Mouse (Mus musculus) midbrain, embryonic 13.5 days (tissue): ENCODE results near the gene Timeless. TPM values are rescaled to one million over a fixed set of nuclear protein-coding genes. Genes with fewer than 3 reads are reported as not detected.
"Not testable (repeated sequence)": the region's sequence is repeated elsewhere in the genome, so short reads cannot be mapped to it uniquely, and the experiment has no call there.

Experiments used
- ATAC-seq: fragments of 200-750 bp; cut with Nextera tagmentation; 2 replicates; pipeline ENCODE4 v1.8.0; 2017; ENCODE audit warnings: mild to moderate bottlenecking, moderate TSS enrichment, moderate library complexity
- H3K27ac ChIP-seq: fragments of 300-500 bp; sonication (generic); 2 replicates; pipeline ENCODE4 v1.5.1; 2015; ENCODE audit warnings: inconsistent platforms, mild to moderate bottlenecking, moderate library complexity
- H3K27me3 ChIP-seq: fragments of 300-500 bp; sonication (generic); 2 replicates; pipeline ENCODE4 v1.6.1; 2015; ENCODE audit warnings: mild to moderate bottlenecking, inconsistent platforms
- H3K36me3 ChIP-seq: fragments of 300-500 bp; sonication (generic); 2 replicates; pipeline ENCODE4 v1.6.1; 2015; ENCODE audit warnings: mild to moderate bottlenecking, inconsistent platforms
- H3K4me1 ChIP-seq: fragments of 300-500 bp; sonication (generic); replicated peaks from 2 replicates; pipeline ENCODE4 v1.6.1; 2015; ENCODE audit warnings: inconsistent platforms
- H3K4me2 ChIP-seq: fragments of 300-500 bp; sonication (generic); replicated peaks from 2 replicates; pipeline ENCODE4 v1.6.1; 2015; ENCODE audit warnings: moderate library complexity, mild to moderate bottlenecking, inconsistent platforms
- H3K4me3 ChIP-seq: fragments of 300-500 bp; sonication (generic); replicated peaks from 2 replicates; pipeline ENCODE4 v1.5.1; 2015; ENCODE audit warnings: mild to moderate bottlenecking, inconsistent platforms
- H3K9ac ChIP-seq: fragments of 300-500 bp; sonication (generic); replicated peaks from 2 replicates; pipeline ENCODE4 v1.6.1; 2015; ENCODE audit warnings: mild to moderate bottlenecking, inconsistent platforms
- H3K9me3 ChIP-seq: fragments of 300-500 bp; sonication (generic); 2 replicates; pipeline ENCODE4 v1.6.1; 2016; ENCODE audit warnings: mild to moderate bottlenecking, inconsistent platforms
- WGBS: fragments of 180-500 bp; shearing (Covaris S2); methylation state at CpG from one replicate; pipeline ENCODE4 v1.1.7; 2015; 5-methylcytosine and 5-hydroxymethylcytosine counted together
- polyA plus RNA-seq: library from polyadenylated mRNA; unstranded; fragments of >200 nt; fragmentation: Nextera tagmentation; extraction: Ambion mirVana; gene quantifications from 2 replicates; pipeline ENCODE4 v1.2.1, GENCODE M21; 2015

The Timeless gene
- polyA plus RNA-seq, 1 experiment from 2014 or later, result 28.6 TPM

DNA sequence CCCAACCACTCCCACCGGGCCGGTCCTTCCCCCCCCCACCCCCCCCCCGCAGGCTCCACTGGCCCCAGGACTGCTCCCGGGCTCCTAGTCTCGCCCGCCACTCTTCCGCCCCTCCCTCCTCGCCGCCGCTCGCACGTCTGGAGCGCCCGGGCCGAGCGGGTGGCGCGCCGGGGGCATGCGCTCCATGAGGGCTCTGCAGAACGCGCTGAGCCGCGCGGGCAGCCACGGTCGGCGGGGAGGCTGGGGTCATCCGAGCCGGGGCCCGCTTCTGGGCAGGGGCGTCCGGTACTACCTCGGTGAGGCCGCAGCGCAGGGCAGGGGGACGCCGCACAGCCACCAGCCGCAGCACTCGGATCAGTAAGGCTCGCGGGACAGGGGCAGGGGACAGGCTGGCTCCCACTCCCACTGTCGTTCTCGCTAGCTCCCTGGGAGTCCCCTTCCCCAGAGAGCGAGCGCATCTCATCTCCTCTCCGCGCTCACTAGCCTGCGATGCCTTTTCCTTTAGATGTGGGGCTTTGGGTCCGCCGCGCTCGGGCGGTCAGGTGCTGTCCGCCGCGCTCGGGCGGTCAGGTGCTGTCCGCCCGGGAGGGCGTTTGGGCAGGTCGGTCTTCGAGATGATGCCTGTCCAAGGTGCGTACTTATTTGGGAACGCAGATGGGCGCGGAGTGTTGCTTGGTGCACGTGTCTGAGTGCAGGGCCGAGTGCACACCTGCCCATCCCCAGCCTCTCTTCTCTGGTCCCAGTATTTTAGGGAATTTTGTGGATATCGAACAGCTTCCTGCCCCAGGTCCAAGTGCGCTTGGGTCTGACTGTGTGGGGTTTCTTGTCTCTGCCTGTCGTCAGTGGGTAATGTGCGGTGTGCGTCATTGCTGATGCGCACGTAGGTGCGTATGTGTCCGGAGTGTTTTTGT, 37.1 kb upstream of the Timeless start:
- Histone ChIP-seq H3K27ac (0 out of 2 replicates have a peak overlapping the region, but pooled peaks have one; percentile 25), H3K9ac (peak overlapping the region; percentile 65), H3K4me2 (peak overlapping the region; percentile 75), H3K4me1 (peaks cover 9% of the 10 kb centered on the region), H3K36me3 (no peaks in the 10 kb centered on the region), H3K27me3 (peaks cover 31% of the 10 kb centered on the region), H3K9me3 (no peaks in the 10 kb centered on the region), H3K4me3 (peak overlapping the region; percentile 74)
- 2% methylated on average over 67 of the region's 79 CpGs for WGBS
- peak; percentile 93 for ATAC-seq

DNA sequence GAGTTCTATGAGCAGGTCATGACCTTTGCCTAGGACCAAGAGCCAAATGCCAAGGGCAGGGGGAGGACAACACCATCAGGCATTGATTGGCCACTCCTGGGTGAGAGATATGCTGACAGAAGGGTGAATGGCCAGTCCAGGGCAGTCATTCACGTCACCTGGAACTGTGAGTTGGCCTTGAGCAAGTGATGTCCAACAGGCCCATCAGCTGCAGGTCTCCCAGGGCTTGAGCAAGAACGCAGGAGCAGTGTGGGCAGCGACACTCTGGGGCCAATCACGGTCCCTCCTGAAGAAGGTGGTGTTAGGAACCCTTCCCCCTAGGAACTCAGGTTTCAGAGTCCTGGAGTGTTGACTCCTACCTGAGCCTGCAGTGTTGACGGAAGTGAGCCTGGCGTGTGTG, 30.0 kb upstream of the Timeless start:
- no peak for ATAC-seq
- H3K9ac ChIP-seq, result no peak overlapping the region
- H3K27me3 ChIP-seq, result peaks cover 3% of the 10 kb centered on the region
- no peaks in the 10 kb centered on the region; the same call in 1 of the 2 replicates for H3K36me3 ChIP-seq
- H3K27ac ChIP-seq, result no peak overlapping the region
- no peaks in the 10 kb centered on the region for H3K9me3 ChIP-seq
- no peak overlapping the region for H3K4me3 ChIP-seq
- H3K4me2 ChIP-seq, result no peak overlapping the region
- 67% methylated on average over 6 of the region's 6 CpGs for WGBS
- no peaks in the 10 kb centered on the region for H3K4me1 ChIP-seq

DNA sequence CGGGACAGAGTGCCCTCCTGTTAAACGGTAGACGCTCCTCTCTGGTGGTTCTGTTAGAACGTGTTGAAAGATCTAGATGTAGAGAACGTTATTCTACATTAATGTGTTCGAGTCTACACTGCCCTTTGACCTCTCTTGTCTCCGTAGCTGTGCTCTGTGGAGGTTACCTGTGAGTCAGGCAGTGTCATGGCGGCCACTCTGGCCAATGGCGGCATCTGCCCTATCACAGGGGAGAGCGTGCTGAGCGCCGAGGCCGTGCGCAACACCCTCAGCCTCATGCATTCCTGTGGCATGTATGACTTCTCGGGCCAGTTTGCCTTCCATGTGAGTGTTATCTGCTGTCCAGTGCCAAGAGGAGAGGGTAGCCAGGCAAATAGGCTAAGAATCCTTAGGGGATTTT, 26.9 kb upstream of the Timeless start:
- no peak overlapping the region for H3K27ac ChIP-seq
- no peaks in the 10 kb centered on the region for H3K27me3 ChIP-seq
- no peak overlapping the region for H3K4me2 ChIP-seq
- H3K9me3 ChIP-seq, result no peaks in the 10 kb centered on the region
- H3K4me3 ChIP-seq, result no peak overlapping the region
- 94% methylated on average over 15 of the region's 15 CpGs for WGBS
- no peaks in the 10 kb centered on the region; the same call in 1 of the 2 replicates for H3K36me3 ChIP-seq
- ATAC-seq, result no peak
- H3K9ac ChIP-seq, result no peak overlapping the region
- H3K4me1 ChIP-seq, result peaks cover under 1% of the 10 kb centered on the region; the same call in 1 of the 2 replicates

DNA sequence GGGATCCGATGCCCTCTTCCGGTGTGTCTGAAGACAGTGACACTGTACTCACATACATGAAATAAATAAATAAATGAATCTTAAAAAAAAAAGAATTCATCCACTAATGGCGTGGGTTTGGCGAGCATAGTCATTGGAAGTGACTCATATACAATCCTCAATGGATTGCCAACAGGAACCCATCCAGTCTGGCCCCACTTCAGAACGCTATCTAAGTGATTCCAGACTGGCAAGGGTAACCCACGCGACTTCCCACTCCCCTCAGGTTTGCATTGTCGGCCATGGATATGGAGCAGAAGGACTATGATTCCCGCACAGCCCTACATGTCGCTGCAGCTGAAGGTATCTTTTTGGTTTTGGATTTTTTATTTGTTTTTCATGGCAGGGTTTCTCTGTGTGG, 23.5 kb upstream of the Timeless start:
- Histone ChIP-seq H3K4me3 (no peak overlapping the region), H3K9me3 (no peaks in the 10 kb centered on the region), H3K36me3 (no peaks in the 10 kb centered on the region; the same call in 1 of the 2 replicates), H3K27ac (no peak overlapping the region), H3K4me1 (peaks cover 21% of the 10 kb centered on the region), H3K27me3 (no peaks in the 10 kb centered on the region), H3K9ac (no peak overlapping the region), H3K4me2 (no peak overlapping the region)
- no peak for ATAC-seq
- WGBS, result 92% methylated on average over 10 of the region's 10 CpGs

DNA sequence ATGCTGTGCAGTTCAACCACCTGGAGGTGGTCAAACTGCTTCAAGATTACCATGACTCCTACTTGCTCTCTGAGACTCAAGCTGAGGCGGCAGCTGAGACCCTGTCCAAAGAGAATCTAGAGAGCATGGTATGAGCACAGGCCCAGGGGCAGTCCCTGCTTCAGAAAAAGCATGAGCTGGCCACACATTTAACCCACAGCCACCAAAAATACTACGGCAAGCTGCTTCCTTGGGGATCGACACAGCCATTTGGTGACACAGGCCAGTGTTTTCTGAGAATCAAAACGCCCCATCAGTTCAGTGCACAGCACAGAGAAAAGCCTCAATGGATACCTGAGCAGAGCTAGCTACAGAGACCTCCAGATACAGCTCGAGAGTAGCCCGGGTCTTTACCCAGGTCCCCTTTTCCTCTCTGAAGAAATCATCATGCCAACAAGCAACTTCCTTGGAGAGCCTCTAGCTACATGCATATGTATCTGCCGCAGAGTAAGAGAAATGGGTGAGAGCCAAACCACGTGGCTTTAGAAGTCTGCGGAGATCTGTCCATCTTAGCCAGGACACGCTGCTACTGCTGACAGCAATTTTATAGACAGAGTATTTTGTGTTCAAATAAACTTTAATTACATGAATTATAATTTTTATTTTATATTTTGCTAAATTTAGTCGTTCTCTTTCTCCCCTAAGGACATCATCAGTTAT, 22.4 kb upstream of the Timeless start:
- 92% methylated on average over 11 of the region's 11 CpGs for WGBS
- Histone ChIP-seq H3K4me1 (peaks cover 21% of the 10 kb centered on the region), H3K36me3 (no peaks in the 10 kb centered on the region; the same call in 1 of the 2 replicates), H3K9ac (no peak overlapping the region), H3K27ac (no peak overlapping the region), H3K4me2 (no peak overlapping the region), H3K9me3 (no peaks in the 10 kb centered on the region), H3K4me3 (no peak overlapping the region), H3K27me3 (peaks cover 5% of the 10 kb centered on the region)
- no peak for ATAC-seq

DNA sequence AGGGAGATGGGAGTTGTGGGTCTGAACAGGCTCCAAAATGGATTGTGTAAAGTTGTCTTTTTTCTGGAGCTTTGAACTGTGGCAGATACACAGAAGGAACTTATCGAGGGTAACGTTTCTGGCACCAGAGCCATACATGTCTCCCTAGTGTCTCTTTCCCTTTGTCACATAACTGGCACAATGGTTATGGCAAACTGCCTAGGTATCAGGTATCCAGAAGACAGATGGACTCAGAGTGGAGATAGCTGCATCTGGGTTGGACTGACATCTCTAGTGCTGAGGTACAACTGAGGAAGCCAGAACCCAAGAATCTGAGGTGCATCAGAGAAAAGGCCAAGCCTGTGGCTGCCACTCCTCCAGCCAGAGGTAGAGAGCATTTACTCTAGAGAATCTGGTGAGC, 21.7 kb upstream of the Timeless start:
- H3K4me2 ChIP-seq, result peak overlapping the region; percentile 82
- H3K27ac ChIP-seq, result no peak overlapping the region
- 90% methylated on average over 2 of the region's 2 CpGs for WGBS
- ATAC-seq, result no peak
- H3K9ac ChIP-seq, result no peak overlapping the region
- peak overlapping the region; percentile 51; the same call in 1 of the 2 replicates for H3K4me3 ChIP-seq
- H3K4me1 ChIP-seq, result peaks cover 21% of the 10 kb centered on the region
- no peaks in the 10 kb centered on the region; the same call in 1 of the 2 replicates for H3K36me3 ChIP-seq
- peaks cover 5% of the 10 kb centered on the region for H3K27me3 ChIP-seq
- no peaks in the 10 kb centered on the region for H3K9me3 ChIP-seq

DNA sequence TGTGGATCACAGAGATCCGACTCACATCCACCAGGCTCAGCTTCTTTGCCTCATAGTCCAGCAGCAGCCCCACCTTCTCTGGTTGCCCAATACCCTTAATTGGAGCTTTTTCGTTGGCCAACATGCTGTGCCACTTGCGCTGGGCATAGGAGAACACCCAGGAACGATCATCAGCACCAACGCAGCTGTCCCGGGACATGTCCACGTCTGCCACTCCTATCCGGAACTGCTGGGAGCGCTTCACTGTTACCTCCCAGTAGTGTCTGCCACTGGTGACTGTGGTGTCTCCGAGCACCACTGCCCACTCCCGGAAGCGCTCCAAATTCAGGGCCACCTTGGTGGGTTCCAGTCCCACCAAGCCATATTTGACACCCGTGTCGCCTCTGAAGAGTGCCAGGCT, 20.9 kb upstream of the Timeless start:
- Histone ChIP-seq H3K27ac (no peak overlapping the region), H3K9me3 (no peaks in the 10 kb centered on the region), H3K36me3 (no peaks in the 10 kb centered on the region; the same call in 1 of the 2 replicates), H3K4me2 (peak overlapping the region; percentile 82), H3K4me3 (peak overlapping the region; percentile 51), H3K27me3 (peaks cover 5% of the 10 kb centered on the region), H3K9ac (peak overlapping the region; percentile 64), H3K4me1 (peaks cover 21% of the 10 kb centered on the region)
- peak; percentile 12; the same call in 1 of the 2 replicates for ATAC-seq
- 27% methylated on average over 14 of the region's 14 CpGs for WGBS

DNA sequence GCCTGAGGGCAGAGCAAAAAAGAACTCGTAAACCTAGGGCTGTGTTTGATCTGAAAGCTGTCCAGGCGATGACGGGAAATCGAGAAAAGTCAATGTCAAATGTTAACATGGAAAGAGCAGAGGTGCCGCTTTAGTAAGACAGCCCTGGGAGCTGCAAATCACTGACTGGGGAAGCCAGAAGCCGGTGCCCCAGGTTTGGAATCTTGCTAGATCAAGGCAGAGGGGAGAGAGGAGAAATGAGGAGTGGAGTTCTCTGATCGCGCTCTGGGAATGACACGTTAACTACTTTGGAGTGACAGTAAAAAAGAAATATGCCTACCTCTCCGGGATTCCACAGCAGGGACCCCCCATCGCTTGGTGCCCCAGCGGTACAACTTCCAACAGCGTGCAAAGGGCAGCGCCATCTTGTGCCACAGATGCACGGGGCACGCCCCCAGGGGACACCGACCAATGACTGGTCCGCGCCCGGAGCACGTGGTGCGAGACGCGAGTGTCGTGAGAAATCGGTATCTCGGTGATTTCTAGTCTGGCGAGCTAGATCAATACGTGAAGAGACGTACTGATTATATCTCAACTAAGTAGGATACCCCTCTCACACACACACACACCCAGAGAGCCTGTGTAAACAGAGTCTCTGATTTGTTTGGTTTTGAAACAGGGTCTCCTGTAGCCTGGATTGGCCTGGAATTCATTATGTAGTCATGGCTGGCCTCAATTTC, 20.3 kb upstream of the Timeless start, which contains the start of gene Spryd4:
TSS of gene Spryd4 (minus strand) at position 418 of the 719 bp plus-strand sequence.
- no peaks in the 10 kb centered on the region; the same call in 1 of the 2 replicates for H3K36me3 ChIP-seq
- peaks cover 21% of the 10 kb centered on the region for H3K4me1 ChIP-seq
- peak within 1 kb of the TSS; percentile 82 for H3K4me2 ChIP-seq
- ATAC-seq, result peak; percentile 94
- peak within 1 kb of the TSS; percentile 64 for H3K9ac ChIP-seq
- H3K9me3 ChIP-seq, result no peaks in the 10 kb centered on the region
- no peak within 1 kb of the TSS for H3K27ac ChIP-seq
- under 1% methylated on average over 30 of the region's 30 CpGs for WGBS
- peak within 1 kb of the TSS; percentile 51 for H3K4me3 ChIP-seq
- peaks cover 5% of the 10 kb centered on the region for H3K27me3 ChIP-seq

DNA sequence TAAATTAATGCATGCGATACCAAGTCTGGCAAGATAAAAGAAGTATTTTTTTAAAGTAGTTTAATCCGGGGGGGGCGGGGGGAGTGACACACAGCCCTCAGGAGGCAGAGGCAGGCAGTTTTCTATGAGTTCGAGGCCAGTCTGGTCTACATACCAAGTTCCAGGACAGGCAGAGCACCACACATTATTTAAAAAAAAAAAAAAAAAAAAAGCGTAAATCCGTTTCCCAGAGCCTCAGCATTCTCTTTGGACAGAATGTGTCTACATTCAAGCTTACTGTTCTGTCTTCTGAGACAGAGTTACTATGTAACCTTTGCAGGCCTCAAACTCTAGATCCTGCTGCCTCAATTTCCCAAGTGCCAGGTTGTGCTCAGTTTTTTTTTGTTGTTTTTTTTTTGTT, 19.7 kb upstream of the Timeless start:
- Histone ChIP-seq H3K9ac (peak overlapping the region; percentile 64), H3K4me3 (peak overlapping the region; percentile 51), H3K4me1 (peaks cover 21% of the 10 kb centered on the region), H3K27ac (no peak overlapping the region), H3K4me2 (peak overlapping the region; percentile 82), H3K27me3 (peaks cover 5% of the 10 kb centered on the region), H3K36me3 (no peaks in the 10 kb centered on the region), H3K9me3 (no peaks in the 10 kb centered on the region)
- ATAC-seq, result 0 out of 2 replicates have a peak, but pooled peaks have one; percentile 5
- 43% methylated on average over 6 of the region's 6 CpGs for WGBS

DNA sequence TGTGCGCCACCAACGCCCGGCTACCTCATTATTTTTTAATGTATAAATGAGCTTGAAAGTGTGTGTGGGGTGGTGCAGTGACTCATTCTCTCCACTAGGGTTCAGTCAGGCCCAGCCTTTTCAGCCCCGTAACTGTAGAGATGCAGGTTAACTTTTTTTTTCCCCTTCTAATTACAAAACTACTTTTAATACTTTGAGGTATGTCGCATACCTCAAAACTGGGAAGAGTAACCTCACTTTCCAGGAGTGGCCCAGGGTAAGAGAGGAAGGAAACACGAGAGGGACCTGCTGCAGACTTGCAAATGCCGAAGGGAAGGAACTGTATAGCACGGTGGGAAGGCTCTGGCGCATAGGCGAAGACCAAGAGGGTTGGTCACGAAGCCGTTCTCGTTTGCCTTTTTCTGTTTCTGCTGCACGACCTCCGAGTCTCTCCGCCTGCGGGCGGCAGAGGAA, 19.0 kb upstream of the Timeless start:
- ATAC-seq, result peak; percentile 22; the same call in 1 of the 2 replicates
- H3K9ac ChIP-seq, result 0 out of 2 replicates have a peak overlapping the region, but pooled peaks have one; percentile 23
- whole genome bisulfite sequencing, result 1% methylated on average over 18 of the region's 18 CpGs

DNA sequence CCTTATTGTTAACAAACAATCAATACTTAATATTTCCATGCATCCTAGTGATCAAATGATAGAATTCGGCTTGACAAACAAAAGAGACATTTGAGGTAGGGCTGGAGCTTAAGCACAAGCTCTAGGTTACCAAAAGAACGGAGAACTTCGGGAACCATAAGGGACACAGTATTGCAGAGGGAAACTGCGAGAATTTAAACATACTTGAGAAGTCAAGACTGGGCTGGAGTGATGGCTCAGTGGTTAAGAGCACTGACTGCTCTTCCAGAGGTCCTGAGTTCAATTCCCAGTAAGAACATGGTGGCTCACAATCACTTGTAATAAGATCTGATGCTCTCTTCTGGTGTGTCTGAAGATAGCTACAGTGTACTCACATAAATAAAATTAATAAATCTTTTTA, 17.8 kb upstream of the Timeless start:
- not testable (repeated sequence) for H3K27ac ChIP-seq, H3K9me3 ChIP-seq, ATAC-seq, H3K27me3 ChIP-seq, H3K4me3 ChIP-seq, H3K36me3 ChIP-seq, H3K4me2 ChIP-seq, H3K9ac ChIP-seq
- H3K4me1 ChIP-seq, result peaks cover 21% of the 10 kb centered on the region
- 91% methylated on average over 4 of the region's 4 CpGs for WGBS

More for the DNA sequence above, 19.0 kb upstream of the Timeless start:
- Histone ChIP-seq H3K9me3 (no peaks in the 10 kb centered on the region), H3K27ac (no peak overlapping the region), H3K4me3 (peak overlapping the region; percentile 19), H3K4me2 (peak overlapping the region; percentile 52), H3K4me1 (peaks cover 21% of the 10 kb centered on the region), H3K27me3 (peaks cover 5% of the 10 kb centered on the region), H3K36me3 (no peaks in the 10 kb centered on the region)
